Comparison of ENCODE assay signal across 15 mouse cellular contexts in the genomic region with DNA sequence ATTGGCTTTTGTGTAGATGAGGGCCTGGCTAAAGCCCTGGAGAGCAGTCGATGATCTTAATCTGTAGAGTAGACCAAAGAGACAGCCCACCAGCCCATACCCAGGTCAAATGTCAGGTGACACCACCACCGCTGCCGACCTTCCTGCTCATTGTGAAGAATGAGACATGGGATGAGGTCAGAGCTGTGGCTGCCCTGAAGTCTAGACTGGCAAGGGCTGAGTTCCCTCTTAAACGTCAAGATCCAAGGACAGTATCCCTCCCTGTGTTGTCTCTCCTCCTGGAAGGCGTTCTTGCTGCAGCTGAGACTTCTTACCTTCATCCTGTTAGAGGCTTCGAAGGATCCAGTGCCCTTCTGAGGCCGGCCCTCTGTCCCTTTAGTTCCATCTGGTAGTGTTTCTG. TPM values are rescaled to one million over a fixed set of nuclear protein-coding genes. Genes with fewer than 3 reads are reported as not detected.
DNase-seq lines count a peak whose midpoint lies in the region; ATAC-seq and TF ChIP-seq lines count a peak whose summit lies in the region.
"Had no signal": no experiment of that assay in that cellular context is flagged by ENCODE, and none has a peak within 500 bp of the region (broad histone marks: within the 10 kb centered on the region; RNA-seq: fewer than 3 reads in every experiment).

No protein-coding gene starts in this region.

- no peak overlapping the region for H3K4me3 ChIP-seq in heart, embryonic 12.5 days
- no peak overlapping the region for H3K4me3 ChIP-seq in hindbrain, embryonic 13.5 days
- no peak overlapping the region for H3K4me3 ChIP-seq in hindbrain, postnatal 0 days (ENCODE audit: low read length)
- H3K4me3 ChIP-seq in MEL (ENCODE audit: control insufficient read depth in 1 of 2, insufficient read depth in 1 of 2, low read depth in 2 of 2, low read length in 2 of 2), result no peak overlapping the region
- H3K4me3 ChIP-seq: embryonic facial prominence, embryonic 15.5 days; kidney, embryonic 15.5 days had no signal

- no peak overlapping the region for H3K9ac ChIP-seq in heart, embryonic 12.5 days
- no peak overlapping the region for H3K9ac ChIP-seq in hindbrain, embryonic 13.5 days
- no peak overlapping the region for H3K9ac ChIP-seq in hindbrain, postnatal 0 days (replicated peaks; ENCODE audit: low read length)
- H3K9ac ChIP-seq in MEL (ENCODE audit: control insufficient read depth, low read depth, low read length, poor library complexity, severe bottlenecking), result no peak overlapping the region
- H3K9ac ChIP-seq: embryonic facial prominence, embryonic 15.5 days; kidney, embryonic 15.5 days had no signal

- peaks cover 12% of the 10 kb centered on the region for H3K36me3 ChIP-seq in heart, embryonic 12.5 days
- H3K36me3 ChIP-seq in hindbrain, embryonic 13.5 days, result 0 out of 2 replicates have a peak, but pooled peaks cover 11% of the 10 kb centered on the region
- no peaks in the 10 kb centered on the region for H3K36me3 ChIP-seq in hindbrain, postnatal 0 days (ENCODE audit: insufficient read depth, low read length)
- peaks cover 0 to 14% of the 10 kb centered on the region in 2 experiments; a peak in 2 of 4 replicates for H3K36me3 ChIP-seq in MEL (ENCODE audit: control insufficient read depth in 1 of 2, insufficient read depth in 2 of 2, low read length in 2 of 2)

- 0 out of 2 replicates have a peak, but pooled peaks cover 3% of the 10 kb centered on the region for H3K9me3 ChIP-seq in heart, embryonic 12.5 days (replicated peaks)
- H3K9me3 ChIP-seq in hindbrain, embryonic 13.5 days, result no peaks in the 10 kb centered on the region
- H3K9me3 ChIP-seq in hindbrain, postnatal 0 days (ENCODE audit: low read length), result no peaks in the 10 kb centered on the region
- H3K9me3 ChIP-seq in MEL (replicated peaks; ENCODE audit: insufficient read depth, low read length), result no peaks in the 10 kb centered on the region
- H3K9me3 ChIP-seq: embryonic facial prominence, embryonic 15.5 days had no signal

- intact Hi-C loops in heart, postnatal 36 days (cut with DNase I), result no loop called here

- no peak for TF ChIP-seq CTCF in hindbrain, postnatal 0 days (IDR thresholded peaks at IDR 0.05; ENCODE audit: low read depth)
- TF ChIP-seq CTCF in MEL (IDR thresholded peaks at IDR 0.05 in 2 of 3, conservative IDR thresholded peaks at IDR 0.05 in 1 of 3; ENCODE audit: control insufficient read depth in 1 of 3, insufficient read depth in 1 of 3, low read depth in 2 of 3, low read length in 3 of 3, poor library complexity in 1 of 3, severe bottlenecking in 1 of 3), result no peak

- no peak for ATAC-seq in heart, embryonic 12.5 days (ENCODE audit: insufficient number of reproducible peaks, low FRiP score)
- no peak for ATAC-seq in hindbrain, embryonic 13.5 days (ENCODE audit: low FRiP score)
- no peak for ATAC-seq in hindbrain, postnatal 0 days
- ATAC-seq: activated CD4-positive, CD25-positive, alpha-beta regulatory T cell, adult 4 months; intestine, postnatal 0 days had no signal

- no peak for TF ChIP-seq EP300 in MEL (IDR thresholded peaks at IDR 0.05; ENCODE audit: low read depth in 1 of 2, low read length in 2 of 2)

- WGBS in heart, embryonic 12.5 days, result 59% methylated on average over 7 of the region's 7 CpGs
- WGBS in hindbrain, embryonic 13.5 days, result 78% methylated on average over 7 of the region's 7 CpGs
- 77% methylated on average over 7 of the region's 7 CpGs for WGBS in hindbrain, postnatal 0 days

- TF ChIP-seq POLR2A in MEL (IDR thresholded peaks at IDR 0.05; ENCODE audit: control insufficient read depth in 1 of 2, insufficient read depth in 1 of 2, low read depth in 1 of 2, low read length in 2 of 2, poor library complexity in 1 of 2), result no peak

- H3K4me2 ChIP-seq in heart, embryonic 12.5 days, result no peak overlapping the region
- H3K4me2 ChIP-seq in hindbrain, embryonic 13.5 days, result no peak overlapping the region
- H3K4me2 ChIP-seq in hindbrain, postnatal 0 days (ENCODE audit: low read depth, low read length), result no peak overlapping the region
- H3K4me2 ChIP-seq: embryonic facial prominence, embryonic 15.5 days; kidney, embryonic 15.5 days had no signal

- H3K27ac ChIP-seq in heart, embryonic 12.5 days (ENCODE audit: poor library complexity, severe bottlenecking), result peak overlapping the region; percentile 74
- H3K27ac ChIP-seq in hindbrain, embryonic 13.5 days, result peak overlapping the region; percentile 20; the same call in 1 of the 2 replicates
- H3K27ac ChIP-seq in hindbrain, postnatal 0 days, result no peak overlapping the region
- H3K27ac ChIP-seq in MEL (ENCODE audit: control insufficient read depth, low read depth, low read length), result peak overlapping the region; percentile 30
- H3K27ac ChIP-seq: embryonic facial prominence, embryonic 15.5 days; kidney, embryonic 15.5 days had no signal

- H3K27me3 ChIP-seq in heart, embryonic 12.5 days (replicated peaks), result no peaks in the 10 kb centered on the region
- H3K27me3 ChIP-seq in hindbrain, embryonic 13.5 days, result no peaks in the 10 kb centered on the region
- no peaks in the 10 kb centered on the region for H3K27me3 ChIP-seq in hindbrain, postnatal 0 days (ENCODE audit: insufficient read depth, low read length)
- H3K27me3 ChIP-seq in MEL (ENCODE audit: control insufficient read depth in 1 of 2, insufficient read depth in 2 of 2, low read length in 2 of 2), result no peaks in the 10 kb centered on the region
- H3K27me3 ChIP-seq: embryonic facial prominence, embryonic 15.5 days; kidney, embryonic 15.5 days had no signal

- DNase-seq in adrenal gland, adult (ENCODE audit: inconsistent age in 2 of 2, low spot score in 1 of 2), result peak; percentile 50 to 77
- DNase-seq in adrenal gland, adult 18-20 months (ENCODE audit: low spot score in 2 of 2), result no peak
- no peak for DNase-seq in heart, postnatal 36 days
- no peak for DNase-seq in hindbrain, postnatal 0 days (ENCODE audit: low spot score)
- DNase-seq in MEL (ENCODE audit: low read depth, low spot score), result peak; percentile 27
- no peak for DNase-seq in kidney, postnatal 36 days
- DNase-seq: cerebellum, adult 11 months; right cerebral cortex, postnatal 25 days; thymus, postnatal 36 days had no signal

- peaks cover 82% of the 10 kb centered on the region for H3K4me1 ChIP-seq in heart, embryonic 12.5 days (replicated peaks)
- H3K4me1 ChIP-seq in hindbrain, embryonic 13.5 days (replicated peaks), result peaks cover 75% of the 10 kb centered on the region
- H3K4me1 ChIP-seq in hindbrain, postnatal 0 days (ENCODE audit: insufficient read depth, low read length), result peaks cover 40% of the 10 kb centered on the region
- H3K4me1 ChIP-seq in MEL (ENCODE audit: control insufficient read depth in 1 of 2, insufficient read depth in 2 of 2, low read length in 2 of 2), result peaks cover 23 to 24% of the 10 kb centered on the region in 2 experiments

- H3K79me2 ChIP-seq in MEL (ENCODE audit: control insufficient read depth, insufficient read depth, low read length, poor library complexity), result no peaks in the 10 kb centered on the region

- TF ChIP-seq RAD21 in MEL (IDR thresholded peaks at IDR 0.05; ENCODE audit: low read depth, low read length), result no peak

TF ChIP-seq in MEL, 35 proteins besides CTCF, POLR2A, EP300 and RAD21 (continues in another document):
- TF ChIP-seq ELF1 (IDR thresholded peaks at IDR 0.05; ENCODE audit: low read depth, low read length) (no peak), UBTF (IDR thresholded peaks at IDR 0.05; ENCODE audit: borderline replicate concordance, insufficient read depth, low read depth, low read length) (no peak), TAL1 (IDR thresholded peaks at IDR 0.05; ENCODE audit: low read length) (no peak), MAX (IDR thresholded peaks at IDR 0.05; ENCODE audit: low read length) (no peak), POLR2AphosphoS5 (IDR thresholded peaks at IDR 0.05; ENCODE audit: borderline replicate concordance, low read depth, low read length) (no peak), ZNF384 (IDR thresholded peaks at IDR 0.05; ENCODE audit: low read depth, low read length) (no peak), POLR2AphosphoS2 (IDR thresholded peaks at IDR 0.05; ENCODE audit: low read length) (no peak), MXI1 (IDR thresholded peaks at IDR 0.05; ENCODE audit: low read depth, low read length) (no peak), SIN3A (IDR thresholded peaks at IDR 0.05; ENCODE audit: low read length) (no peak), NELFE (IDR thresholded peaks at IDR 0.05; ENCODE audit: low read depth, low read length) (no peak), ZC3H11A (IDR thresholded peaks at IDR 0.05; ENCODE audit: low read depth, low read length) (no peak), RCOR1 (IDR thresholded peaks at IDR 0.05; ENCODE audit: low read depth, low read length) (no peak), USF2 (IDR thresholded peaks at IDR 0.05; ENCODE audit: borderline replicate concordance in 1 of 2, insufficient read depth in 1 of 2, low read depth in 1 of 2, low read length in 2 of 2) (no peak), E2F4 (IDR thresholded peaks at IDR 0.05; ENCODE audit: borderline replicate concordance, low read depth, low read length) (no peak), ZMIZ1 (IDR thresholded peaks at IDR 0.05; ENCODE audit: low read depth, low read length) (no peak), NRF1 (IDR thresholded peaks at IDR 0.05; ENCODE audit: insufficient read depth, low read depth, low read length, poor library complexity, severe bottlenecking) (no peak)

RNA-seq across cellular contexts. Expression of a gene that starts 6.9 kb away (rescaled TPM):
- 10 to 100 TPM in 1 of 2 experiments, 1 to 10 TPM in 1; 6.4 to 20.2 TPM for total RNA-seq in adrenal gland, adult 18-20 months (2021)
- polyA plus RNA-seq in heart, embryonic 12.5 days (2016; fragmentation: Nextera tagmentation; extraction: Ambion mirVana), result 34.2 and 35.6 TPM in 2 replicates
- 10 to 100 TPM; 15.6 to 16.2 TPM for total RNA-seq in heart, postnatal 36 days (2021)
- polyA plus RNA-seq in hindbrain, embryonic 13.5 days (2015; fragmentation: Nextera tagmentation; extraction: Ambion mirVana), result 54.9 and 59.1 TPM in 2 replicates
- 57.9 and 62.5 TPM in 2 replicates for total RNA-seq in hindbrain, postnatal 0 days (2014; rRNA removed)
- polyA plus RNA-seq in hindbrain, postnatal 0 days (2015; fragmentation: Nextera tagmentation; extraction: Ambion mirVana), result 32.3 and 35.1 TPM in 2 replicates
- 11.9 and 12.9 TPM in 2 replicates for total RNA-seq in MEL (2012; rRNA removed)
- 10 to 100 TPM in 1 of 2 experiments, not detected in 1; 15.4 TPM for polyA plus RNA-seq in MEL (2012; ENCODE audit: insufficient read depth in 1 of 2, insufficient read length in 2 of 2, low read depth in 1 of 2, low replicate concordance in 2 of 2, missing spikeins in 1 of 2)

RNA-seq across cellular contexts. Expression of a gene that starts 48.3 kb away (rescaled TPM):
- 1 to 10 TPM; 1.3 to 2.8 TPM for total RNA-seq in adrenal gland, adult 18-20 months (2021)
- 0.31 and 0.62 TPM in 2 replicates for polyA plus RNA-seq in heart, embryonic 12.5 days (2016; fragmentation: Nextera tagmentation; extraction: Ambion mirVana)
- total RNA-seq in heart, postnatal 36 days (2021), result under 1 TPM; 0.39 to 0.60 TPM
- polyA plus RNA-seq in hindbrain, embryonic 13.5 days (2015; fragmentation: Nextera tagmentation; extraction: Ambion mirVana), result 2.5 and 2.6 TPM in 2 replicates
- 8.8 and 10.0 TPM in 2 replicates for total RNA-seq in hindbrain, postnatal 0 days (2014; rRNA removed)
- polyA plus RNA-seq in hindbrain, postnatal 0 days (2015; fragmentation: Nextera tagmentation; extraction: Ambion mirVana), result 5.9 and 7.8 TPM in 2 replicates
- total RNA-seq in MEL (2012; rRNA removed), result 0.26 and 0.27 TPM in 2 replicates
- polyA plus RNA-seq in MEL (2012; ENCODE audit: insufficient read depth in 1 of 2, insufficient read length in 2 of 2, low read depth in 1 of 2, low replicate concordance in 2 of 2, missing spikeins in 1 of 2), result under 1 TPM in 1 of 2 experiments, not detected in 1; 0.88 TPM

Comparison
In these comparisons a context has a peak if more than half of its experiments do, and no peak if none do; other contexts are left out.
1. DNase-seq: peak in adrenal gland, adult (2 of 2) and MEL (single experiment); none in adrenal gland, adult 18-20 months (0 of 2), heart, postnatal 36 days (0 of 2), hindbrain, postnatal 0 days (single experiment) and kidney, postnatal 36 days (0 of 2).